Mouse (Mus musculus) heart, embryonic 15.5 days (tissue): ENCODE measurements around the gene Camk2g. TPM values are rescaled to one million over a fixed set of nuclear protein-coding genes. Genes with fewer than 3 reads are reported as not detected.

Source experiments
- ATAC-seq: fragments of 200-750 bp; cut with Nextera tagmentation; replicated peaks from 2 replicates; pipeline ENCODE4 v1.8.0; 2017; ENCODE audit warnings: low read depth, moderate TSS enrichment; ENCODE audit not compliant: insufficient number of reproducible peaks, insufficient read depth, low FRiP score
- H3K27ac ChIP-seq: fragments of 300-500 bp; sonication (generic); 2 replicates; pipeline ENCODE4 v1.5.1; 2015; ENCODE audit warnings: mild to moderate bottlenecking, inconsistent platforms
- H3K27me3 ChIP-seq: fragments of 300-500 bp; sonication (generic); 2 replicates; pipeline ENCODE4 v1.6.1; 2015; ENCODE audit warnings: inconsistent platforms
- H3K36me3 ChIP-seq: fragments of 300-500 bp; sonication (generic); 2 replicates; pipeline ENCODE4 v1.6.1; 2015; ENCODE audit warnings: mild to moderate bottlenecking, inconsistent platforms
- H3K4me1 ChIP-seq: fragments of 300-500 bp; sonication (generic); replicated peaks from 2 replicates; pipeline ENCODE4 v1.6.1; 2015; ENCODE audit warnings: inconsistent platforms
- H3K4me2 ChIP-seq: fragments of 300-500 bp; sonication (generic); 2 replicates; pipeline ENCODE4 v1.6.1; 2015; ENCODE audit warnings: inconsistent platforms, mild to moderate bottlenecking, moderate library complexity
- H3K4me3 ChIP-seq: fragments of 300-500 bp; sonication (generic); 2 replicates; pipeline ENCODE4 v1.5.1; 2015; ENCODE audit warnings: mild to moderate bottlenecking, inconsistent platforms
- H3K9ac ChIP-seq: fragments of 300-500 bp; sonication (generic); 2 replicates; pipeline ENCODE4 v1.6.1; 2015; ENCODE audit warnings: mild to moderate bottlenecking, inconsistent platforms
- H3K9me3 ChIP-seq: fragments of 300-500 bp; sonication (generic); replicated peaks from 2 replicates; pipeline ENCODE4 v1.6.1; 2016; ENCODE audit warnings: inconsistent platforms
- WGBS: fragments of 180-500 bp; shearing (Covaris S2); methylation state at CpG from one replicate; pipeline ENCODE4 v1.1.7; 2015; ENCODE audit warnings: mixed read lengths; 5-methylcytosine and 5-hydroxymethylcytosine counted together
- polyA plus RNA-seq: library from polyadenylated mRNA; unstranded; fragments of >200 nt; fragmentation: Nextera tagmentation; extraction: Ambion mirVana; gene quantifications from 2 replicates; pipeline ENCODE4 v1.2.1, GENCODE M21; 2015

The Camk2g gene
- polyA plus RNA-seq, 1 experiment from 2014 or later = 75.7 TPM

DNA sequence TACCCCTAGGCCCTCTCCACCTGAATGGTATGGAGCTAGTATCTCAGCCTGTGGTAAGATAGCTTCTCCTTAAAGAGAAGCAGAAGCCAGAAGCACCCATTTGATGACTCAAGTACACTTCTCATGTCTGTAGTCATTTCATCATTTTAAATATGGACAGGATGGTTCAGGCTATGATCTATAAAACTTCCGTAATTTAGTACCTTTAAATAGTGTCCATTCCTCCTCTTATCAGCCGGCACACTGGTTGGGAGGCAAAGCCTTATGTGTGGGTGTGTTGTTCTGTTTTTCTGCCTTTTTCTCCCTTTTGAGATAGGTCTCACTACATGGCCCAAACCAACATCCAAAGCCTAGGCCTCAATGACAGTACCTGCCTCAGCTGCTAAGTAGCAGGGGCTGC is 95.4 kb downstream of the Camk2g start:
- Histone ChIP-seq H3K36me3 (peaks cover 15% of the 10 kb centered on the region), H3K9me3 (no peaks in the 10 kb centered on the region), H3K27me3 (no peaks in the 10 kb centered on the region), H3K27ac (no peak overlapping the region), H3K9ac (no peak overlapping the region), H3K4me1 (peaks cover 67% of the 10 kb centered on the region), H3K4me2 (peak overlapping the region; percentile 85; the same call in 1 of the 2 replicates), H3K4me3 (no peak overlapping the region)
- WGBS = 66% methylated on average over 2 of the region's 2 CpGs
- no peak for ATAC-seq

DNA sequence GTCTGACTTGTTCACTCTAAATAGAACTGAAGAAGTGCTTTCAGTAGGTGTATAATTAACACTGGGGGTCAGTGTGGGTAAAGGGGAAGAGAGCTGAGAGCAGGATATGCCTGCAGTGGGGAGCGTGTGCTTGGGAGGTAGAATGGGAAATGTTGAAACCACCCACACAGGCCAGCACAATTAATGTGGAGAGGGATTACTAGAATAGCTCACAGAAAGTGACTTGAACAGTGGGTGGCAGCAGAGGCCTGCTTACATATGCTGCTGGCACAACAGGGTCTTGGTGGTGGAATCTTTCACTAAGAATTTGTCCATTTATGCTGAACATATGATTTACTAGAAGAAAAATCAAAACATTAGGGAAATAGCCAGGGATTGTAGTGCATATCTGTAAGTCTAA is 96.9 kb downstream of the Camk2g start:
- ATAC-seq = no peak
- Histone ChIP-seq H3K27ac (peak overlapping the region; percentile 14), H3K4me1 (peaks cover 63% of the 10 kb centered on the region), H3K4me2 (peak overlapping the region; percentile 85), H3K9ac (peak overlapping the region; percentile 10), H3K9me3 (no peaks in the 10 kb centered on the region), H3K4me3 (peak overlapping the region; percentile 68), H3K27me3 (no peaks in the 10 kb centered on the region), H3K36me3 (peaks cover 30% of the 10 kb centered on the region)
- 11% methylated on average over 1 of the region's 1 CpGs for WGBS

DNA sequence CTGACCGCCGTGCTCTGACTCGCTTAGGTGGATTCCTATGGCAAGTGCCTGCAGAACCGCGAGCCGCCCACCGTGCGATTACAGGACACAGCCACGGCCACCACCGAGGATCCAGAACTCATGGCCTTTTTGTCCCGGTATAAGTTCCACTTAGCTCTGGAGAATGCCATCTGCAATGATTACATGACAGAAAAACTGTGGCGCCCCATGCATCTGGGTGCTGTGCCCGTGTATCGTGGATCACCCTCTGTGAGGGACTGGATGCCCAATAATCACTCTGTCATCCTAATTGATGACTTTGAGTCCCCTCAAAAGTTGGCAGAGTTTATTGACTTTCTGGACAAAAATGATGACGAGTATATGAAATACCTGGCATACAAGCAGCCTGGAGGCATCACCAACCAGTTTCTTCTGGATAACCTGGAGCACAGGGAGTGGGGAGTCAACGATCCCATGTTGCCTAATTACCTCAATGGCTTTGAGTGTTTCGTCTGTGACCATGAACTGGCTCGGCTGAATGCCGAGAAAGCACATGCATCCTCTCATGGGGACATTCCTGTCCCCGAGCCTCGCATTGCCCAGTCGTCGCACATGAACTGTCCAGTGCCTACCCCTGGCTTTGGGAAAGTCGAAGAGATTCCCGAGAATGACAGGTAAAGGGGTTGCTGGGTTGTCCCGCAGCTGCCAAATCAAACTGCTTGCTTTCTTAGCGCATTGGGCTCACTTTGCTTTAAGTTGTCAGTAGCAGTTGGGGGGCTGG is 97.9 kb downstream of the Camk2g start:
- Histone ChIP-seq H3K4me3 (peak overlapping the region; percentile 68), H3K4me2 (peak overlapping the region; percentile 85), H3K9me3 (no peaks in the 10 kb centered on the region), H3K9ac (peak overlapping the region; percentile 77), H3K4me1 (peaks cover 53% of the 10 kb centered on the region), H3K36me3 (peaks cover 40% of the 10 kb centered on the region), H3K27me3 (no peaks in the 10 kb centered on the region), H3K27ac (peak overlapping the region; percentile 94)
- WGBS = 9% methylated on average over 27 of the region's 27 CpGs
- ATAC-seq = no peak

DNA sequence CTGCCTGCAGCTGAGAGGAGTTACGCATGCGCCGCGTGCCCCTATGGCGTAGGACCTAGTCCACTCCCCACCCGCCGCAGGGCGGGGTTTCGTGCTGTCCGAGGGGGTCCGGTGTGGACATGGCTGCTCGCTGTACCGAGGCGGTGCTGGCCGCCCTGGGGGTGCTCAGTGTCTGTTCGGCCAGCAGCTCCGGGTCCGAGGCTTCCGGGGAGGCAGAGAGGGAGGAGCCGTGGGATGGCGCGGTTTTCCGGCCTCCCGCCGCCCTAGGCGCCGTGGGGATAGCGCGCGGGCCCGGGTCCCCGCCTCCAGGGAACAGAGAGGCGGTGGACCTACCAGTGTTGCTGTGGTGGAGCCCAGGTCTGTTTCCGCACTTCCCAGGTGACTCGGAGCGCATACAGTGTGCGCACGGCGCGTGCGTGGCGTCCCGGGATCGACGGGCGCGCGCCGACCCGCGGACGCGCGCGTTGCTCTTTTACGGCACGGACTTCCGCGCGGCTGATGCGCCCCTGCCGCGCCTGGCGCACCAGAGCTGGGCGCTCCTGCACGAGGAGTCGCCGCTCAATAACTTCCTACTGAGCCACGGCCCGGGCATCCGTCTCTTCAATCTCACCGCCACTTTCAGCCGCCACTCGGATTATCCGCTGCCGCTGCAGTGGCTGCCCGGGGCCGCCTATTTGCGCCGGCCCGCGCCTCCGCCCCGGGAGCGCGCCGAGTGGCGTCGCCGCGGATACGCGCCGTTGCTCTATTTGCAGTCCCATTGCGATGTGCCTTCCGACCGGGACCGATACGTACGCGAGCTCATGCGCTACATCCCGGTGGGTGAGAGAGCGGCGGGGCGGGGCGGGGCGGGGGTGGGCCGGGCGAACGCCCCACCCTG is 98.8 kb downstream of the Camk2g start, which contains the start of gene Fut11:
TSS of gene Fut11 (plus strand) at position 85 of the 877 bp plus-strand sequence.
- H3K4me1 ChIP-seq = peaks cover 46% of the 10 kb centered on the region

DNA sequence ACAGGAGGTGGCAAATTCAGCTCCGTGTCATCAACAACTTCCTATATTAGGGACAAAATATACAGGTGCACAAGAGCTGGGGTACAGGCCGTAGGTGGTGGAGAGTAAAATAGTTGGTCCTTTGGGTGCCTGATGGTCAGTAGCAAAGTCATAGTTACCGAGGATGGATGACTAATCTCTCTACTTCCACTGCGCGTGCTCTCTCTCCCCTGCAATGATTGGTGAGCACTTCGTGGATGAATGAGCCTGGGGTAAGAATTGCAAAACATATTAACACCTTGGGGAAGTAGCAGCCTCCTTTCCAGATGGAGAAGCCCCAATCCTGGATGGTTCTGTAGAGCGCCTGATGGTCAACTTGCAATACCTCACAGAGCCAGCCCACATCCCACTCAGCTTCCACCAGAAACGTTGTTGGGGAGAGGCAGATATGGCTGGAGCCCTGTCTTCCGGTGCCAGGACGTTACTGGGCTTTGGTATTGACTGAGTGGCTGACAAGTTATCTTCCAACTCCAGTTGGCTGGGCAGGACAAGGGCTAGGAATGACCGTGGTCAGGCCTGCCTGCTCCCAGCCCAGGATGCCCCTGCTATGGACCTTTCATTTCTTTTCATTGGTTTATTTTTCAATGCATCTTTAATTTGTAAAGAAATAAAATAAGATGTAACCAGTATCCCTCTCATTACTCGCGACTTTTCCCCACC is 99.6 kb downstream of the Camk2g start:
- Histone ChIP-seq H3K27me3 (no peaks in the 10 kb centered on the region), H3K9me3 (no peaks in the 10 kb centered on the region), H3K4me3 (peak overlapping the region; percentile 68), H3K27ac (peak overlapping the region; percentile 94), H3K4me1 (peaks cover 45% of the 10 kb centered on the region), H3K4me2 (peak overlapping the region; percentile 85), H3K9ac (peak overlapping the region; percentile 77), H3K36me3 (peaks cover 55% of the 10 kb centered on the region)
- no peak for ATAC-seq
- WGBS = 47% methylated on average over 13 of the region's 13 CpGs

More for the DNA sequence above, 98.8 kb downstream of the Camk2g start, which contains the start of gene Fut11:
- Histone ChIP-seq H3K4me2 (peak within 1 kb of the TSS; percentile 85), H3K9me3 (no peaks in the 10 kb centered on the region), H3K4me3 (peak within 1 kb of the TSS; percentile 68), H3K27me3 (no peaks in the 10 kb centered on the region), H3K9ac (peak within 1 kb of the TSS; percentile 77), H3K27ac (peak within 1 kb of the TSS; percentile 94), H3K36me3 (peaks cover 47% of the 10 kb centered on the region)
- ATAC-seq = peak; percentile 90
- under 1% methylated on average over 110 of the region's 111 CpGs for WGBS

DNA sequence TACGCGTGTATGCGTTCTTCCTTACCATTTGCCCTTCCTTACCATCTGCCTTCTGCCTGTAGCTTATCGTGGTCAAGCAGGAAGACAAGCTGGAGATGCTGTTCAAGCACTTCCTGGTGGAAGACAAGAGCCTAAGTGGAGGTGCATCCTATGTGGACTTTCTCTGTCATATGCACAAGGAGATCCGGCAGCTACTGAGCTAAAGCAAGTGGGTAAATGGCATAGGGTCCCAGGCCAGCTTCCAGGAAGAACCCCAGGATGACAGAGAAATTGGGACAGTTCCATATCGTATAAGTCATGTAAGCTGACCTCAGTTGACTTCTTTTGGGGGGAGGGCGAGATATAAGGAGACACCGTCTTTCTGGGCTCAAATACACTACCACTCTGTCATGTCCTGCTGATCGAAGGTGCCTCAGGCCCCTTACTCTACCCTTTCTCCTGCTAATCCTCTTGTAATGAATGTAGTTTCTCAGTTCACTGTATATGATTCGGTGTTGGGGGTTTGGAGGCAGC is 100.2 kb downstream of the Camk2g start:
- Histone ChIP-seq H3K27ac (no peak overlapping the region), H3K27me3 (no peaks in the 10 kb centered on the region), H3K4me3 (peak overlapping the region; percentile 68; the same call in 1 of the 2 replicates), H3K36me3 (peaks cover 57% of the 10 kb centered on the region), H3K9me3 (no peaks in the 10 kb centered on the region), H3K4me2 (no peak overlapping the region), H3K9ac (no peak overlapping the region), H3K4me1 (peaks cover 42% of the 10 kb centered on the region)
- 85% methylated on average over 10 of the region's 10 CpGs for WGBS
- no peak for ATAC-seq

DNA sequence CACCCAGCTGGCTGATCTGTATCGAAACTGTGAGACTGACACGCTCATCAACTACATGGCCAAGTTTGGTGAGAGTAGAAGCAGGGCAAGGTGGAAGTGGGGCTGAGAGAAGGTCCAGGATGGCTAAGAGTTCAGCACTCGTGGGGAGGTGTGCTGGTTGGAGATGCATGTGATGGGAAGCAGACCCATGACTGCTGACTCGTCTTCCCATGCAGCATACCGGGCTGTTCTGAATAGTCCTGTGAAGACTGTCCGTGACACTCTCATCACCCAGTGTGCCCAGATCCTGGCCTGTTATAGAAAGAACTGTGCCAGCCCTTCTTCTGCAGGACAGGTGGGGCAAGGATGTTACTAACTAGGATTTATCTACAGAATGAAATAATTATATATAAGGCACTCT is 102.1 kb downstream of the Camk2g start:
- 84% methylated on average over 6 of the region's 6 CpGs for WGBS
- no peak for ATAC-seq
- no peak overlapping the region for H3K4me2 ChIP-seq
- peaks cover 24% of the 10 kb centered on the region for H3K4me1 ChIP-seq
- H3K4me3 ChIP-seq = no peak overlapping the region
- H3K27me3 ChIP-seq = no peaks in the 10 kb centered on the region
- H3K36me3 ChIP-seq = peaks cover 73% of the 10 kb centered on the region
- H3K9me3 ChIP-seq = no peaks in the 10 kb centered on the region
- H3K27ac ChIP-seq = no peak overlapping the region
- no peak overlapping the region for H3K9ac ChIP-seq

DNA sequence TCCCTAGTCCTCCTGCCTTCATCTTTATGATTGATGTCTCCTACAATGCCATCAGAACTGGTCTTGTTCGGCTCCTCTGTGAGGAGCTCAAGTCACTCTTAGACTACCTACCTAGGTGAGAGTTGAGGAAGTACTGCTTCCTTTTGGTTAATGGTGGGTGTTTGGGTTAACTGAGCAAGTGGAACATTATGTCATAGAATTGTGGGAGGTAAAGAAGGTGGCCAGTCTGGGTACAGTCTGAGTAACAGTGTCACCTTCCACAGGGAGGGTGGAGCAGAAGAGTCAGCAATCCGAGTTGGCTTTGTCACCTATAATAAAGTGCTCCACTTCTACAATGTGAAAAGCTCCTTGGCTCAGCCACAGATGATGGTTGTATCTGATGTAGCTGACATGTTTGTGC is 104.9 kb downstream of the Camk2g start:
- Histone ChIP-seq H3K4me1 (peaks cover 4% of the 10 kb centered on the region), H3K4me3 (no peak overlapping the region), H3K36me3 (peaks cover 98% of the 10 kb centered on the region), H3K27me3 (no peaks in the 10 kb centered on the region), H3K9me3 (no peaks in the 10 kb centered on the region), H3K27ac (no peak overlapping the region), H3K4me2 (no peak overlapping the region), H3K9ac (no peak overlapping the region)
- no peak for ATAC-seq
- 91% methylated on average over 2 of the region's 2 CpGs for WGBS

DNA sequence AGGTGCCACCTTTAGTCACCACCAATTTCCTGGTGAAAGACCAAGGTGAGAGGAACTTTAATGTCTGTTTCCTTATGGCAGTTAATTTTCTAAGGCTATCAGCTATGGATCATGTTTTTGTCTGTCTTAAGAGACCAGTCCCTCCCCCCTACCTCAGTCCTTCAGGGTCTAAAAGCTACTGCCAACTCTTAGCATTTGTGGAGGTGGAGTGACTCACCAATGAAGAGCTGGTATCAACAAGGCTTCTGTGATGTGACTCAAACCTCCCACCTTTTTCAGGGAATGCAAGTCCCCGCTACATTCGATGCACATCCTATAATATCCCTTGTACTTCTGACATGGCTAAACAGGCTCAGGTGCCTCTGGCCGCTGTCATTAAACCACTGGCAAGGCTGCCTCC is 107.3 kb downstream of the Camk2g start:
- Histone ChIP-seq H3K4me3 (no peak overlapping the region), H3K4me1 (peaks cover 7% of the 10 kb centered on the region), H3K27ac (no peak overlapping the region), H3K36me3 (peaks cover 96% of the 10 kb centered on the region), H3K9me3 (no peaks in the 10 kb centered on the region), H3K27me3 (no peaks in the 10 kb centered on the region), H3K4me2 (no peak overlapping the region), H3K9ac (no peak overlapping the region)
- ATAC-seq = no peak
- 94% methylated on average over 3 of the region's 3 CpGs for WGBS
